19 mouse cellular contexts compared by ENCODE assay signal in genomic region chr3:51769196-51769595, GRCm38 (mm10).
A peak's percentile ranks its signal among the peaks of the same experiment; 100 is the strongest.
DNase-seq lines count a peak whose midpoint lies in the region; ATAC-seq and TF ChIP-seq lines count a peak whose summit lies in the region.
"Had no signal": no experiment of that assay in that cellular context is flagged by ENCODE, and none has a peak within 500 bp of the region (broad histone marks: within the 10 kb centered on the region; RNA-seq: fewer than 3 reads in every experiment).

No protein-coding gene starts in this region.

- H3K9me3 ChIP-seq in heart, postnatal 0 days (replicated peaks; ENCODE audit: control insufficient read depth, low read length): 0 out of 2 replicates have a peak, but pooled peaks cover 6% of the 10 kb centered on the region
- H3K9me3 ChIP-seq in heart, embryonic 12.5 days (replicated peaks): 0 out of 2 replicates have a peak, but pooled peaks cover 2% of the 10 kb centered on the region
- H3K9me3 ChIP-seq: forebrain, embryonic 15.5 days; stomach, embryonic 15.5 days had no signal

- H3K4me3 ChIP-seq in heart, postnatal 0 days (ENCODE audit: low read depth, low read length): no peak overlapping the region
- H3K4me3 ChIP-seq in heart, embryonic 12.5 days: no peak overlapping the region
- H3K4me3 ChIP-seq: forebrain, embryonic 15.5 days; heart, adult 2 months; myocyte; stomach, embryonic 15.5 days had no signal

- no peaks in the 10 kb centered on the region for H3K36me3 ChIP-seq in heart, postnatal 0 days (replicated peaks; ENCODE audit: control insufficient read depth, insufficient read depth, low read length)
- H3K36me3 ChIP-seq in heart, embryonic 12.5 days: no peaks in the 10 kb centered on the region
- H3K36me3 ChIP-seq: forebrain, embryonic 15.5 days; stomach, embryonic 15.5 days had no signal

- H3K4me2 ChIP-seq in heart, postnatal 0 days (ENCODE audit: low read depth, low read length): no peak overlapping the region
- no peak overlapping the region for H3K4me2 ChIP-seq in heart, embryonic 12.5 days
- H3K4me2 ChIP-seq: forebrain, embryonic 15.5 days; liver, embryonic 11.5 days; stomach, embryonic 15.5 days had no signal

- H3K27ac ChIP-seq in heart, postnatal 0 days (ENCODE audit: low read depth): no peak overlapping the region
- H3K27ac ChIP-seq in heart, embryonic 12.5 days (ENCODE audit: poor library complexity, severe bottlenecking): no peak overlapping the region
- H3K27ac ChIP-seq: forebrain, embryonic 15.5 days; heart, adult 2 months; stomach, embryonic 15.5 days had no signal

- H3K9ac ChIP-seq in heart, postnatal 0 days (replicated peaks; ENCODE audit: low read depth, low read length): no peak overlapping the region
- no peak overlapping the region for H3K9ac ChIP-seq in heart, embryonic 12.5 days
- H3K9ac ChIP-seq: forebrain, embryonic 15.5 days; stomach, embryonic 15.5 days had no signal

- no peak for TF ChIP-seq CTCF in heart, postnatal 0 days (IDR thresholded peaks at IDR 0.05; ENCODE audit: low read depth)

- H3K27me3 ChIP-seq in heart, postnatal 0 days (ENCODE audit: control insufficient read depth, insufficient read depth, low read length): no peaks in the 10 kb centered on the region
- H3K27me3 ChIP-seq in heart, embryonic 12.5 days (replicated peaks): no peaks in the 10 kb centered on the region
- H3K27me3 ChIP-seq: forebrain, embryonic 15.5 days; stomach, embryonic 15.5 days had no signal

- WGBS in heart, postnatal 0 days: 68% methylated on average over 6 of the region's 6 CpGs
- 79% methylated on average over 6 of the region's 6 CpGs for WGBS in heart, embryonic 12.5 days

- DNase-seq in cerebellum, adult 9-10 months: peak; percentile 39
- DNase-seq in cerebellum, postnatal 10 days: no peak
- peak; percentile 39 for DNase-seq in heart, postnatal 0 days (ENCODE audit: low spot score)
- DNase-seq in testis, postnatal 10 days (ENCODE audit: low spot score): peak; percentile 19
- DNase-seq in testis, postnatal 14 days (ENCODE audit: low spot score): no peak
- peak; percentile 43 for DNase-seq in skeletal muscle tissue, adult 2 months (ENCODE audit: low read depth, low spot score)
- DNase-seq in kidney, postnatal 10 days: no peak
- DNase-seq: adrenal gland, adult 8-10 months; cerebellum, adult 18-20 months; heart, adult 2 months; kidney, adult 18-20 months; kidney, postnatal 25 days; midbrain, embryonic 14.5 days; right cerebral cortex, postnatal 25 days had no signal

- no peak for TF ChIP-seq EP300 in heart, postnatal 0 days (IDR thresholded peaks at IDR 0.05; ENCODE audit: low read depth)

- H3K4me1 ChIP-seq in heart, postnatal 0 days (ENCODE audit: control insufficient read depth, insufficient read depth): no peaks in the 10 kb centered on the region
- no peaks in the 10 kb centered on the region for H3K4me1 ChIP-seq in heart, embryonic 12.5 days (replicated peaks)
- H3K4me1 ChIP-seq: stomach, embryonic 15.5 days had no signal

- peak; percentile 62 for ATAC-seq in heart, postnatal 0 days (ENCODE audit: insufficient read depth, low read depth)
- no peak for ATAC-seq in heart, embryonic 12.5 days (ENCODE audit: insufficient number of reproducible peaks, low FRiP score)
- ATAC-seq: forebrain, embryonic 15.5 days had no signal

Comparison
In these comparisons a context has a peak if more than half of its experiments do, and no peak if none do; other contexts are left out.
1. DNase-seq: peak in cerebellum, adult 9-10 months (single experiment), heart, postnatal 0 days (single experiment), testis, postnatal 10 days (single experiment) and skeletal muscle tissue, adult 2 months (single experiment); none in cerebellum, postnatal 10 days (0 of 2), testis, postnatal 14 days (single experiment) and kidney, postnatal 10 days (single experiment).